Mouse (Mus musculus) liver, embryonic 14.5 days (tissue): ENCODE results near the gene Chrd. TPM values are rescaled to one million over a fixed set of nuclear protein-coding genes. Genes with fewer than 3 reads are reported as not detected.

ENCODE experiments used
- ATAC-seq: fragments of 200-750 bp; cut with Nextera tagmentation; 2 replicates; pipeline ENCODE4 v1.8.0; 2017; ENCODE audit warnings: moderate number of reproducible peaks, mild to moderate bottlenecking, moderate library complexity; ENCODE audit not compliant: insufficient read depth
- DNase-seq, 3 experiments: peaks; one replicate each; pipeline ENCODE4 v3.0.0-alpha.2; 2012 to 2013; ENCODE audit warnings: low read depth in 3 of 3, low spot score in 3 of 3
- H3K27ac ChIP-seq: fragments of 300-500 bp; sonication (generic); 2 replicates; pipeline ENCODE4 v1.5.1; 2014; ENCODE audit warnings: moderate library complexity, mild to moderate bottlenecking, control low read depth, inconsistent platforms
- H3K27me3 ChIP-seq: fragments of 300-500 bp; sonication (generic); 2 replicates; pipeline ENCODE4 v1.6.1; 2014; ENCODE audit warnings: mild to moderate bottlenecking, low read length, moderate library complexity; ENCODE audit not compliant: control insufficient read depth, insufficient read depth
- H3K36me3 ChIP-seq: fragments of 300-500 bp; sonication (generic); replicated peaks from 2 replicates; pipeline ENCODE4 v1.6.1; 2014; ENCODE audit warnings: low read depth; ENCODE audit not compliant: control insufficient read depth, insufficient read depth
- H3K4me1 ChIP-seq, 2 experiments: fragments of 200-500 bp in 1 of 2; fragments of 300-500 bp in 1 of 2; sonication (generic) in 1 of 2; replicated peaks; 2 replicates each; pipeline ENCODE4 v1.6.1; 2012 to 2014; ENCODE audit warnings: antibody characterized with exemption in 1 of 2, inconsistent platforms in 1 of 2, low read length in 1 of 2; ENCODE audit not compliant: control insufficient read depth in 2 of 2, insufficient read depth in 2 of 2
- H3K4me2 ChIP-seq: fragments of 300-500 bp; sonication (generic); 2 replicates; pipeline ENCODE4 v1.6.1; 2014; ENCODE audit warnings: low read depth, mild to moderate bottlenecking, control low read depth, moderate library complexity
- H3K4me3 ChIP-seq, 2 experiments: fragments of 200-500 bp in 1 of 2; fragments of 300-500 bp in 1 of 2; sonication (generic) in 1 of 2; 2 replicates each; pipeline ENCODE4 v1.5.1; 2012 to 2014; ENCODE audit warnings: low read depth in 2 of 2, low read length in 2 of 2, mild to moderate bottlenecking in 2 of 2, control low read depth in 1 of 2, inconsistent platforms in 1 of 2, moderate library complexity in 1 of 2; ENCODE audit not compliant: insufficient read depth in 1 of 2
- H3K9ac ChIP-seq: fragments of 300-500 bp; sonication (generic); replicated peaks from 2 replicates; pipeline ENCODE4 v1.6.1; 2014; ENCODE audit warnings: mild to moderate bottlenecking, control low read depth, moderate library complexity
- H3K9me3 ChIP-seq: fragments of 300-500 bp; sonication (generic); 2 replicates; pipeline ENCODE4 v1.6.1; 2016; ENCODE audit warnings: low read length, mixed read lengths; ENCODE audit not compliant: control insufficient read depth
- CTCF ChIP-seq: IDR thresholded peaks from 2 replicates; pipeline ENCODE4 v1.5.1; 2016; ENCODE audit warnings: antibody characterized with exemption, low read depth, control low read depth
- EP300 ChIP-seq: IDR thresholded peaks from 2 replicates; pipeline ENCODE4 v1.6.1; 2016; ENCODE audit warnings: antibody characterized with exemption, low read depth
- WGBS: fragments of 180-500 bp; shearing (Covaris S2); extraction: QIAGEN DNeasy Blood & Tissue Kit; methylation state at CpG from one replicate; pipeline ENCODE4 v1.1.7; 2014; ENCODE audit not compliant: insufficient replicate concordance; 5-methylcytosine and 5-hydroxymethylcytosine counted together
- polyA plus RNA-seq, 2 experiments: library from polyadenylated mRNA; depleted of rRNA in 1 of 2; stranded (reverse) in 1 of 2; unstranded in 1 of 2; fragments of >200 nt; fragmentation: Nextera tagmentation in 1 of 2; extraction: Ambion mirVana in 1 of 2; gene quantifications; 2 replicates each; pipeline versions ENCODE4 v1.2.1 to v1.2.3; 2012 to 2014

Gene Chrd
- polyA plus RNA-seq, 2 experiments, result 0.24 to 0.71 TPM

DNA sequence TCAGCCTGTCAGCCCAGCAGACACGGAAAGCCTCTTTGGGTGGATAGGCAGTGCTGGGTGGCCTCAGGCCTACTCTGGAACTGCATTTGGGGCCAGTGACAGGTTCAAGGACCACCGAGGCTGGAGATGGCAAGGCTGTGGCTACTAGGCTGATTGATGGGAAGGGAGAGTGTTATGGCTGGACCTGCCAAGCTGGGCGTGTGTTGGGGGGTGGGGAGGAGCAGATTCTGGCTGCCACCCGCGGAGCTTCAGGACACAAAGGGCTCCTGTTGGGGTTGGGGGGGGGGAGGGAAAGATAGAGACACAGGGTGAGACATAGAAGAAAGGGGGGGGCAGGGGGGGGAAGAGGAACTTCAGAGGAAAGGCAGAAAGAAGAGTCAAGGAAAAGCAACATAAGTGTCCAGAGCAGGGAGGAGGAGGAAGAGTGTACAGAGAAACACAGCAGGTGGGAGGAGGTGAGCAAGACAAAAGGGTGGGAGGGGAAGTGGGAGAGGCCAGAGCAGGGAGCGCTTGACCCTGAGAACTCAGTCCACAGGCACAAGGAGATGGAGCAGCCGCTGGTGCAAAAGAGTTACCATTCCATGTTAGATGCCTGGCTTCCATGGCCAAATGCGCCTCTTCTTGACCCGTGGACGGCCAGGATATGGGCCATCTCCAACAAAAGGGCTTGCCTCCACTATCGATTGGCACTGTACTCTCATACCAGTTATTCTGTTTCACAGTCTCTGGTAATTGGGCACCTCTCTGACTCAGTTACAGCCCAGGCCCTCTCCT, 18.4 kb upstream of the Chrd start:
- no peaks in the 10 kb centered on the region for H3K9me3 ChIP-seq
- H3K36me3 ChIP-seq, result peaks cover 19% of the 10 kb centered on the region
- H3K27me3 ChIP-seq, result no peaks in the 10 kb centered on the region
- ATAC-seq (no peak), DNase-seq (no peak)
- peak overlapping the region; percentile 72 for H3K9ac ChIP-seq
- H3K4me3 ChIP-seq, result peak overlapping the region; percentile 79 to 84
- WGBS, result 54% methylated on average over 11 of the region's 11 CpGs
- H3K27ac ChIP-seq, result peak overlapping the region; percentile 5; the same call in 1 of the 2 replicates
- TF ChIP-seq CTCF (no peak), EP300 (no peak)
- H3K4me2 ChIP-seq, result peak overlapping the region; percentile 95
- H3K4me1 ChIP-seq, result peaks cover 29 to 48% of the 10 kb centered on the region in 2 experiments

DNA sequence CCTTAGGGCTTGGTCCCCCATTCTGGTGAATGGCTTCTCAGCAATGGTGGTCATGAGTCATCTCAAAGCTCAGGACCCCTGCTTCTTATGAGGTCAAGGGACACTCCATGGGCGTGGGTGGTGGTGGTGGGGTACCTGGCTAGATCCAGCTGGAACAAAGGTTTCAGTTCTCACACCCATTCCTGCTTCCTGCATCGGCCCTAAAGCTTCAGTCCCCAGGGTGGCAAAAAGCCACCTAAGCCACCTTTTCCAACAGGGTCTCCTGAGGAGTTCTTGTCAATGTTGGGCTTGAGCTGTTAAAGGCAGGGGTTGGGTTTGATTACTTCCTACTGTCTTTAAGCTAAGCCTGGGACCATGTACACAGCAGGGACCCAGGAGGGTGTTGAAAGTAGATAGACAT, 17.8 kb upstream of the Chrd start:
- no peak for ATAC-seq
- TF ChIP-seq CTCF (no peak), EP300 (no peak)
- DNase-seq, result no peak
- Histone ChIP-seq H3K4me3 (peak overlapping the region; percentile 79 to 84), H3K9me3 (no peaks in the 10 kb centered on the region), H3K9ac (peak overlapping the region; percentile 72), H3K4me1 (peaks cover 29 to 48% of the 10 kb centered on the region in 2 experiments), H3K27me3 (no peaks in the 10 kb centered on the region), H3K4me2 (peak overlapping the region; percentile 95), H3K27ac (peak overlapping the region; percentile 5), H3K36me3 (peaks cover 15% of the 10 kb centered on the region)
- WGBS, result 53% methylated on average over 2 of the region's 2 CpGs

GRCm38 (mm10) chr16:20715566-20715965, 17.4 kb upstream of the Chrd start:
- Histone ChIP-seq H3K4me2 (peak overlapping the region; percentile 95), H3K9ac (peak overlapping the region; percentile 72), H3K4me3 (peak overlapping the region; percentile 79 to 84), H3K36me3 (peaks cover 13% of the 10 kb centered on the region), H3K27me3 (no peaks in the 10 kb centered on the region), H3K4me1 (peaks cover 29 to 48% of the 10 kb centered on the region in 2 experiments), H3K9me3 (no peaks in the 10 kb centered on the region), H3K27ac (peak overlapping the region; percentile 5)
- TF ChIP-seq EP300 (no peak), CTCF (0 out of 2 replicates have a peak, but pooled peaks have one; percentile 5)
- DNase-seq (no peak), ATAC-seq (no peak)
- WGBS, result 4% methylated on average over 11 of the region's 12 CpGs

DNA sequence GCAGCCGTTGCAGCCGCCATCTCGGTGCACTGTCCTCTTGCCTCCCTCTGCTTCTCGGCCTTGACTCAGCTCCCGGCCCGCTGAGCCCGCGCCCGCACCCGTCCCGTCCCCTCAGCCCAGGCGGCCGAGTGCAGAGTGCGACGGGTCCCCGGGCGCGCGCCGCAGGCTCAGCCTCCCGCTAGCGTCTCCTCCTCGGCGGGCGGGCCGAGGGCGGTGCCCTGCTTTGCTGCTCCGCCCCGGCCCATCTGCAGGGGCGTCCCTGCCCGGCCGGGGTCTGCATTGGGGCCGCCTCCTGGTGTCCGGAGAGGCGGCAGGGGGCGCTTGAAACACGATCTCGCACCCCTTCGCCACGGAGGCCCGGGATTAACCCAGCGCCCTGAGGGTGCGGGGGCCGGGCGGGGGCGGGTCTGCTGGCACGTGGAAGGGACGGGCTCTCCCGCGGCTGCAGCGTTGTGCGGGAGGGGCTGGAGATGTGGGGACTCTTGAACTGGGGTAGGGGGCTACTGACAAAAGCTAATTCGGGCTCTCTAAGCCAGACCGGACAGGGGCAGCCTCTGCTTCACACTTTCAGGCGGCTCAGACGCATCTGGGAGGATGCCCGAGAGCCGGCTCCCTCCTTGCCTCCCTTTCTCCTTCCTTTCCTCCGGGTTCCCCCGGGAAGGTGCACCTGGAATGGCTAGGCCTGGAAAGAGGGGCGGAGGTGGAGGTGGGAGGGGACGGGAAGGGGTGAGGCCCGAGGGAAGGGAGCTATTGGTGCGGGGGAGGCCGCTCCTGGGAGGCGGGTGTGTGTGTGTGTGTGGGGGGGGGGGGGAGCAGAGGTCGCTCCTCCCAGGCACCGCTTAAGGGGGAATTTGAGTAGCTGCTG, 16.7 kb upstream of the Chrd start:
- ATAC-seq (peak; percentile 55), DNase-seq (peak in 1 of 3 experiments; percentile 62)
- 1% methylated on average over 68 of the region's 68 CpGs for WGBS
- Histone ChIP-seq H3K4me3 (peak overlapping the region; percentile 79 to 84), H3K4me1 (peaks cover 29 to 45% of the 10 kb centered on the region in 2 experiments), H3K27me3 (no peaks in the 10 kb centered on the region), H3K9ac (peak overlapping the region; percentile 72), H3K36me3 (peaks cover 11% of the 10 kb centered on the region), H3K27ac (peak overlapping the region; percentile 80), H3K9me3 (no peaks in the 10 kb centered on the region), H3K4me2 (peak overlapping the region; percentile 95)
- TF ChIP-seq EP300 (no peak), CTCF (peak; percentile 4; the same call in 1 of the 2 replicates)

DNA sequence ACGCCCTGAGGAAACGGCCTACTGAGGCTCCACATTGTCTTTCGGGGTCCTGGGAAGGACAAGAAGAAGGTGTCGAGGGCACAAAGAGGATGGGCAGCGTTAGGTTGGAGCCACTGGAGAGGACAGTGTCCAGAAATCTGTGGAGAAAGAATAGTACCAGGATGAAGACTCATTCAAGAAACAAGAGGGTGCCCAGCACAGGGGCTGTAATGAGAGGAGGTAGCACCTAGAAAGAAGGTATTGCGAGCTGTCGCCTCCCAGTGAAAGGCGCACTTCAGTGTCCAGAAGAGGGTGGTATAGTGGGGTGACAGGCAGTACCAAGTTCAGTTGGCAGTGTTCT, 16.1 kb upstream of the Chrd start:
- peak; percentile 21 for ATAC-seq
- Histone ChIP-seq H3K4me1 (peaks cover 29 to 43% of the 10 kb centered on the region in 2 experiments), H3K27ac (peak overlapping the region; percentile 80), H3K36me3 (peaks cover 5% of the 10 kb centered on the region), H3K9me3 (no peaks in the 10 kb centered on the region), H3K4me3 (peak overlapping the region; percentile 79 to 84), H3K4me2 (peak overlapping the region; percentile 95), H3K9ac (peak overlapping the region; percentile 72), H3K27me3 (no peaks in the 10 kb centered on the region)
- no peak for DNase-seq
- 4% methylated on average over 8 of the region's 8 CpGs for WGBS
- TF ChIP-seq CTCF (peak; percentile 17; the same call in 1 of the 2 replicates), EP300 (no peak)
